Mouse (Mus musculus): ENCODE data around the gene Mob3a.
A peak's percentile ranks its signal among the peaks of the same experiment; 100 is the strongest.

DNA sequence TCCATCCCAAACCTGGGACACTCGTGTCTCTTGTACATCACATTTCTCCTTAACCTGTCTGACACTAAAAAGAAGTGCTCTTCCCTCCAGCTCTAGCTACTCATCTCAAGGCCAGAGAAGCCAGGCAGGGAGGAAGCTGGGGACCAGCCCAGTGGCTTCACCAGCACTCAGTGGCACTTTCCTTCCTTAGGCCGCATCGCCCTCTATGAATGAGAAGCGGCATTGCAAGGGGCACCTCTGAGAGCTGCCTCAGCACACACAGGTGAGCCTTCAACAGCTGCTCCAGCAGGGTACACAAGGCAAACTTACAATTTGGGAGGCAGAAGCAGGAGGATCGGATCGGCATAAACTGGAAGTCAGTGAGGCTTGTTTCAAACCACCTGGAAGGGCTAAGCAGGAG lies 17.6 kb downstream of the Mob3a start:
- no peak for TF ChIP-seq POLR2A (IDR thresholded peaks at IDR 0.05; ENCODE audit: insufficient read depth, low read depth, low read length)
- peak; percentile 96 for TF ChIP-seq CTCF (IDR thresholded peaks at IDR 0.05)
- peak; percentile 85; the same call in 1 of the 2 replicates for TF ChIP-seq EP300 (IDR thresholded peaks at IDR 0.05; ENCODE audit: insufficient read depth, low read depth, low read length)
